Mouse (Mus musculus) ovary, postnatal 14 days (tissue): ENCODE results near the gene Trim33.
A peak's percentile ranks its signal among the peaks of the same experiment; 100 is the strongest.

Experiments used
- DNase-seq: peaks from one replicate; pipeline ENCODE4 v3.0.0; 2022; ENCODE audit warnings: low spot score

The Trim33 gene

GRCm38 (mm10) chr3:103279182-103280149, at the start of gene Trim33:
TSS of gene Trim33 (plus strand) at chr3:103279293.
- peak; percentile 82 for DNase-seq

DNA sequence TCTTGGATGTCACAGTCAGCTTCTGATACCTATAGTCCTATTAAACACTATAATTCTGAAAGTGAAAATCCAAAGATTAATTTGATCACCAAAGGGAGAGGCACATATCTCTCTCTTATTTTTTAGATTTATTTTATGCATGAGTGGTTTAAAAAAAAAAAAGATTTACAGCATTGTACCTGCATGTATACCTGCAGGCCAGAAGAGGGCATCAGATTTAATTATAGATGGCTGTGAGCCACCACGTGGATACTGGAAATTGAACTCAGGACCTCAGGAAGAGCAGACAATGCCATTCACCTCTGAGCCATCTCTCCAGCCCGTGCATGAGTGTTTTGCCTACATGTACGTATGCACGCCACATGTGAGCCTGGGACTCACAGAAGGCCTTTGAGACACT, 46.7 kb upstream of the Trim33 start:
- DNase-seq: no peak

GRCm38 (mm10) chr3:103241524-103241923, 37.6 kb upstream of the Trim33 start:
- DNase-seq: no peak

DNA sequence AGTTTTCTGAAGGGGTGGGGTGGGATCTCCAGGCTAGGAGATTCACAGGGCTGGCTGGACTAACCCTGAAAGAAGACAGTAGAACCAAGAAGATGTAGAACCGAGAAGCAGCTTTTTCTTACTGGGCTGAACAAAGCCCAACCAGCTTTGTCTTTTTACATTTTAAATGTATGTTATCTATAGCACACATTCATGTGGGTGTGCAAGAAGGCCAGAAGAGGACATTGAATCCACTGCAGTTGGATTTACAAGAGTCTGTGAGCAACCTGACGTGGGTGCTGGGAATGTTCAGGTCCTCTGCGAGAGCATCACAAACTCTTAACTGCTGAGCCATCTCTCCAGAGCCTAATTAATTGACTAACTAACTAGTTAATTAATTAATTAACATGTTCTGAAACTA, 36.9 kb upstream of the Trim33 start:
- DNase-seq: no peak

DNA sequence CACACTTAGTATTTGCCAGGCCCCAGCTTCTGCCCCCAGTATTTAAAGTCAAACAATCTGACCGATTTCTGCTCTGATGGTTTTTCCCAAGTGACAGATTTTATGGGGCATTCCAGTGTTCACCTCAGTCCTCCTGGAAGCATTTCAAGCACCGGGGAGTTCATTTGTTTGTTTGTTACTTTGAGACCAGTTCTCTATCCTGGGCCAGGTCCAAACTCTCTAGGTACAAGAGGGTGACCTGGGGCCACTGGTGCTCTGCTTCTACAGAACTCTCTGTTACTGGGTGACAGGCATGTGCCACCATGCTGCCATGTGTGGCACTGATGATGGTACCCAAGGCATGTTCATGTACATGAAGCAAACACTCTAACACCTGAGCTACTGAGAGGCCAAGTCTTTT, 35.6 kb upstream of the Trim33 start:
- DNase-seq: no peak

GRCm38 (mm10) chr3:103246627-103247260, 32.3 kb upstream of the Trim33 start:
- no peak for DNase-seq

- DNase-seq: no peak
These were observed 22.8 kb upstream of the Trim33 start for GRCm38 (mm10) chr3:103256089-103256819.

- DNase-seq: no peak
These were observed 16.2 kb upstream of the Trim33 start for GRCm38 (mm10) chr3:103262802-103263417.

GRCm38 (mm10) chr3:103278561-103279181, 422 bp upstream of the Trim33 start:
- DNase-seq: no peak

DNA sequence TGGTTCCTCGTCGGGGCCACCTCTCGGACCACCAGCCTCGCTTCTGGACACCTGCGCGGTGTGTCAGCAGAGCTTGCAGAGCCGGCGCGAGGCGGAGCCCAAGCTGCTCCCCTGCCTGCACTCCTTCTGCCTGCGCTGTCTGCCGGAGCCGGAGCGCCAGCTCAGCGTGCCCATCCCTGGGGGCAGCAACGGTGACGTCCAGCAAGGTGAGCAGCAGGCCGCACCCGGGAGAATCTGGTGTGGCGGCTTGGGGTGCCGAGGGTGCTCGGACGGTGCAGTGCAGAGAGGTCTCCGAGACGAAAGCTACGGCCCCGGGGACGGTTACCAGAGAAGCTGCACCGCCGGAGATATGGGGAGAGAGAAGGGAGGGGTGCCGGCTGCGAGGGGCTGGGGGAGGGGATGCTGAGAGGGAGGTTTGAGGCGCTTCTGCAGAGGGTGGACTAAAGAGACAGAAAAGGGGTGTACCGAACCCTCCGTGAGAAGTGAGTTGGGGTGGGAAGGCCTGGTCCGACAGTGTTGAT, 1.2 kb downstream of the Trim33 start:
- peak; percentile 41 for DNase-seq

GRCm38 (mm10) chr3:103280875-103281274, 1.8 kb downstream of the Trim33 start:
- no peak for DNase-seq

GRCm38 (mm10) chr3:103288761-103289160, 9.7 kb downstream of the Trim33 start:
- no peak for DNase-seq

- no peak for DNase-seq
These were observed 12.0 kb downstream of the Trim33 start for GRCm38 (mm10) chr3:103291087-103291486.

DNA sequence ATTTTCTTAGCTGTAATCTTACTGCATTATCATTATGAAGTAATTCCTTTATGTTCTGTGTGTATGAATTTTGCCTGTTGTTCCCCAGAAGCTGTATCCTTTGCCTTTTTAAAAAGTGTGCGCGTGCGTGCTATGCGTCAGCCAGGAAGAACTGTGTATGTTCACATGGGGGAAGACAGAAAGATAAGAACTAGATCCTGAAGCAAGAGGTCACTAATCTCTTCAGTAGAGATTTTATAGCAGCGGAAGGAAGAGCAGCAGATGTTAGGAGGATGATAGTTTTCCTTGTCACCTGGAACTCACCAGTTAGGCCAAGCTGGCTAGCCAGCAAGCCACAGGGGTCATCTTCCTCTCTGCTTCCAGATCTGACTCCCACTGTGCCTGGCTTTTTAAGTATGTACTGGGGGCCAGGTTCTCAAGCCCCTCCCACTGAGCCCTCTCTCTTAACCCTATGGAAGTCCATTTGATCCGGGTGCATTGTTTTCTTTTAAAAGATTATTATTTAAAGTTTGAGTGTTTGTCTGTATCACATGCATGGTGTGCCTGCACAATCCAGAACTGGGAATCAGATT, 26.4 kb downstream of the Trim33 start:
- no peak for DNase-seq

DNA sequence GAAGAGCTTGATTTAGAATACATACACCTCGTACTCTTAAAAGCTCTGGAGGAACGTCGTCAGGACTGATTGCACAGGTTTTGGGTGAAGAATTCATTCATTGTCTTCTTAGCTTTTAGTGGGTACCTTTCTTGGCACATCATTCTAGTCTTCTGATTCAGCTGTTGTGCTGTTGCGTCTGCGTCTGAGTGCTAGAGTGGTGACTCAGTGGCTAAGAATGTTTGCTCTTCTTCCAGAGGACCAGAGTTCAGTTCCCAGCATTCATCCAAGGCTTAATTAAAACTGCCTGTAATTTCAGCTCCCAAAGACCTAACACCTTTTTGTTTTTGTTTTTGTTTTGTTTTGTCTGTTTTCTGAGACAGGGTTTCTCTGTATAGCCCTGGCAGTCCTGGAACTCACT, 30.2 kb downstream of the Trim33 start:
- no peak for DNase-seq

DNA sequence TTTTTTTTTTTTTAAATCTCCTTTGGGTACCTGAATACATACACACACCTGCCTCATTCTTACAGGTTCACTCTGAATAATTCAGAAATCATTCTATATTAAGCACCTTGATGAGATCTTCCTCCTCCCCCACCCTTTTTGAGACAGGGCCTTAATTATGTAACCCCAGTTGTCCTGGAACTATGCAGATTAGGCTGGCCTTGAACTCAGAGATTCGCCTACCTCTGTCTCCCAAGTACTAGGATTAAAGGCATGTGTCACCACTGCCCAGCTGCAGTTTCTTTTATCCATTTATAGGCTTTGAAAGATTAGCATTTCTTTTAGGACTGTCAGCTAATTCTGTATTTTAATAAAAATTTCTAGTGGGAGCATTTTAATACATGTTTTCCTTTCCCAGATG, 30.7 kb downstream of the Trim33 start:
- DNase-seq: no peak

- no peak for DNase-seq
These were observed 35.2 kb downstream of the Trim33 start for GRCm38 (mm10) chr3:103314291-103314690.

- no peak for DNase-seq
These were observed 56.3 kb downstream of the Trim33 start for GRCm38 (mm10) chr3:103335371-103335770.

- DNase-seq: no peak
These were observed 67.6 kb downstream of the Trim33 start for GRCm38 (mm10) chr3:103346658-103347057.

DNA sequence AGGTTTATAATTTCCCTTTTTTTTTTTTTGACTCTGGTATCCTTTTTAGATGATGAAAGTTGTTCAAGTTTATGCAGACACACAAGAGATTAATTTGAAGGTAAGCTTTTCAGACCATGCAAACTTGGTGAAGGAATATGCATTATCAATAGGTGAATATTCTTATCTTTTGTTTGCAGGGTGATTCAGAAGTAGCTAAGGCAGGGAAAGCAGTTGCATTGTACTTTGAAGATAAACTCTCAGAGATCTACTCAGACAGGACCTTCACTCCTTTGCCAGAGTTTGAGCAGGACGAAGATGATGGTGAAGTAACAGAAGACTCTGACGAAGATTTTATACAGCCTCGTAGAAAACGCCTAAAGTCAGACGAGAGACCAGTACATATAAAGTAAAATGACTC, 74.4 kb downstream of the Trim33 start:
- no peak for DNase-seq

DNA sequence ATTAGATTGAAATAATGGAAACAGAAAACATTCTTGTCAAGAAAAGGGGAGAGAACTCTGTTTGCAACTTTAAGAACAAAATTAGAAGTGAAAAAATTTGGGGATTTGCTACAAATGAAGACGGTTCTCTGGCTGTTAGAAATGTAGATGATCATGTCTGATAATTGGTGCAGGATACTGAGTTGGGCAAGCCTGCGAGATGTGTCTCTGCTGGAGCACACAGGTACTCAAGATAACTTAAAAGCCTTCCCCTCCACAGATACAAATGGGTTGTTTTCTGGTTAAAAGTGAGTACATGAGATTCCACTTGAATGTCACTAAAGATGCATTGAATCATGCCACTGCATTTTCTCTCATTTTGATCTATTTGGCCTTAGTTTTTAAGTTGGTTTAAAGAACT, 74.9 kb downstream of the Trim33 start:
- DNase-seq: no peak
